Mouse (Mus musculus) layer of hippocampus, adult 2 months (tissue): Measurements from ENCODE around the gene Nanp. TPM values are rescaled to one million over a fixed set of nuclear protein-coding genes. Genes with fewer than 3 reads are reported as not detected.

ENCODE experiments used
- DNase-seq, 2 experiments: peaks; one replicate each; pipeline ENCODE4 v3.0.0; 2022; ENCODE audit warnings: low spot score in 2 of 2
- H3K27ac ChIP-seq: fragments of 200-600 bp; 2 replicates; pipeline ENCODE4 v1.8.1; 2022
- H3K4me3 ChIP-seq: fragments of 200-600 bp; 2 replicates; pipeline ENCODE4 v1.8.1; 2022; ENCODE audit warnings: mild to moderate bottlenecking
- CTCF ChIP-seq: fragments of 200-600 bp; conservative IDR thresholded peaks from 2 replicates; pipeline ENCODE4 v1.8.1; 2022; ENCODE audit warnings: antibody characterized with exemption, mild to moderate bottlenecking, moderate library complexity
- total RNA-seq, 2 experiments: library from RNA; stranded (reverse); gene quantifications; 2 replicates each; pipeline ENCODE4 v1.2.3; 2021

The Nanp gene
- total RNA-seq, 2 experiments from 2014 or later = 21.1 to 22.8 TPM

DNA sequence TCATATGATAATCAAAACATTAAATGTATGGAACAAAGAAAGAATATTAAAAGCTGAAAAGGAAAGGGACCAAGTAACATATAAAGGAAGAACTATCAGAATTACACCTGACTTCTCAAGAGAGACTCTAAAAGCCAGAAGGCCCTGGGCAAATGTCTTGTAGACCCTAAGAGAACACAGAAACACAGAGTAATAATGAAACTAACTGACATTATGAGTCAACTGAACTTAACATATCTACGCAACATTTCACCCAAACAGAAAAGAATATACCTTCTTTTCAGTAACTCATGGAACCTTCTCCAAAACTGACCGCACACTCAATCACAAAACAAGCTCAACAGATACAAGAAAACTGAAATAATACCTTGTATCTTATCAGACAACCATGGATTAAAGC is 53.8 kb downstream of the Nanp start:
- no peak overlapping the region for H3K27ac ChIP-seq
- TF ChIP-seq CTCF = no peak
- no peak overlapping the region for H3K4me3 ChIP-seq
- DNase-seq = no peak

DNA sequence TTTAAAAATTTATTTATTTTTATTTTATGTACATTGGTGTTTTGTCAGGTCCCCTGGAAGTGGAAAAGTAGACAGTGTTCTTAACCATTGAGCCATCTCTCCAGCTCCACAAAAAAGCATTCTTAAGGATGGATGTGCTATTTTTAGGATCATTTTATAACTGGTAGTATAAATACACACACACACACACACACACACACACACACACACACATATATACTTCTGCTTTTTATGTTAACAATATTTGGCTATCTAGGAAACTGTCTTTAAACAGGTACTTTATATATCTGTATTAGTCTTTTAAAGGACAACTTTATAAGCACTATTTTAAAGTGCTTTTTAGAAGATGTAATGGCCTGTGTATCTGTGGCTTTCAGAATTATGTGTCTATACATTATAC is 57.1 kb downstream of the Nanp start:
- Histone ChIP-seq H3K4me3 (no peak overlapping the region), H3K27ac (no peak overlapping the region)
- DNase-seq = no peak
- no peak for TF ChIP-seq CTCF

DNA sequence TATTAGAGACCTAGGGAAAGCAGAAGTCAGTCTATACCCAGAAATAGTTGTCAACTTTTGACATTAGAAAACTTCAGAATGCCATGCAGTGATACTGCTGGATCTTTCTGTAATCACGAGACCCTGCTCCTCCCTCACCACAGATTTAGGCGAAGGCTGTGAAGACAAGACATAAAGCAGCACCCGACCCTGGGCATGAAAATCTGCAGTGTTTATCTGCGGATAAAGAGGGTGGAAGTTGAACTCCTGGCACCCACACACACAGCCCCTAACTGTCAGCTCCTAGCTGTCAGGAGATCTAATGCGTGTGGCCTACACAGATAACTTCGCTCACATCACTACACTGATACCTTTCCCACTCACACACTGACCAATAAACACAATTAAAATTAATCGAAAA is 57.7 kb downstream of the Nanp start:
- no peak overlapping the region for H3K27ac ChIP-seq
- no peak for TF ChIP-seq CTCF
- DNase-seq = no peak
- H3K4me3 ChIP-seq = no peak overlapping the region

DNA sequence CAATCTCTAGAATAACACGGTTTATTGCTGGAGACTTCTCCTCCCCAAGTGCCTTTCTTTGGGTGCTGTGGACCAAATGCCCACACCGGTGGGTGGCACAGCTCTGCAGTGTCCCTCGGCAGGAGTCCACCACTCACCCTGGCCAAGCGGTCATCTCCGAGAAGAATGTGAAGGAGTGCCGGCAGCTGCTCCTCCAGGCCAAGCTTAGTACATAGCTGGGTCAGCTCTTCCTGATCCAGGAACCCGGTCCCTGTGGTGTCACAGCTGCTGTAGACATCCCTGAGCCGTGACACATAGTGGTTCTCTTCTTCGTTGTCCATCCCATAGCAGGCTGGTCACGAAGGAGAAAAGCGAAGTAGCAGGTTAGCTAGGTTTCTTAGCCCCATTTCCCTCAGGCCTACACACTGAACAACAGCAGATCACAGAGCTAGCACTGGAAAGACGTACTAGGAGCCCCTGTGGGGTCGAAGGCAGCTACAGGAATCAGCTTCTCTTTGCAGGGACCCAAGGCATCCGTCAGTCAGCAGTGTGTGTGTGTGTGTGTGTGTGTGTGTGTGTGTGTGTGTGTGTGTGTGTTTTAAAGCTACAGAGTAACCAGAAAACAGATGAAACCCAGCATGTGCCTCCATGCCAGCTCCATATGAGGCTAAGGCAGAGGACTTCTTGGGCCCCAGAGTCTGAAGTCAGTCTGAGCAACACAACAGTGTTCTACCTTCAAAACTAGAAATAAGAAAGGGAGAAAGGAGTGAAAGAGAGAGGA is 59.2 kb downstream of the Nanp start:
- no peak for DNase-seq
- no peak for TF ChIP-seq CTCF

More for the DNA sequence above, 59.2 kb downstream of the Nanp start:
- no peak overlapping the region for H3K27ac ChIP-seq
- H3K4me3 ChIP-seq = no peak overlapping the region

Other genes starting within 250 kb of the Nanp start
- gene Abhd12, start 134.7 kb downstream of the Nanp start, total RNA-seq = 100 to 1,000 TPM; 314 to 317 TPM
- 1 to 10 TPM; 1.0 to 2.0 TPM for gene Gins1, start 134.0 kb downstream of the Nanp start, total RNA-seq
- gene Ninl, start within 50 bp of the Nanp start, total RNA-seq = 1 to 10 TPM; 5.4 to 6.7 TPM
- gene Gm14151, start 53.0 kb upstream of the Nanp start, total RNA-seq = not detected
- not detected for gene Gm14147, start 58.8 kb upstream of the Nanp start, total RNA-seq